Mouse (Mus musculus): ENCODE results near the gene Upk3bl. TPM values are rescaled to one million over a fixed set of nuclear protein-coding genes. Genes with fewer than 3 reads are reported as not detected.

The Upk3bl gene
- total and polyA plus RNA-seq, 3 experiments, result not detected

GRCm38 (mm10) chr5:136041260-136041659 is 13.0 kb upstream of the Upk3bl start:
- TF ChIP-seq GABPA (IDR thresholded peaks at IDR 0.05; ENCODE audit: low read depth, low read length) (no peak), JUND (IDR thresholded peaks at IDR 0.05; ENCODE audit: low read depth, low read length) (no peak), E2F4 (IDR thresholded peaks at IDR 0.05; ENCODE audit: borderline replicate concordance, low read depth, low read length) (no peak)
- H3K79me2 ChIP-seq (ENCODE audit: control insufficient read depth, insufficient read depth, low read length, poor library complexity), result no peaks in the 10 kb centered on the region
- H3K9ac ChIP-seq (ENCODE audit: control insufficient read depth, low read depth, low read length, poor library complexity, severe bottlenecking), result no peak overlapping the region
- H3K36me3 ChIP-seq (ENCODE audit: control insufficient read depth in 1 of 2, insufficient read depth in 2 of 2, low read length in 2 of 2), result no peaks in the 10 kb centered on the region
- peak; percentile 39 for DNase-seq (ENCODE audit: low read depth, low spot score)
- H3K27me3 ChIP-seq (ENCODE audit: control insufficient read depth in 1 of 2, insufficient read depth in 2 of 2, low read length in 2 of 2), result no peaks in the 10 kb centered on the region
- H3K4me3 ChIP-seq (ENCODE audit: control insufficient read depth in 1 of 2, insufficient read depth in 1 of 2, low read depth in 2 of 2, low read length in 2 of 2), result no peak overlapping the region
- no peak overlapping the region for H3K27ac ChIP-seq (ENCODE audit: control insufficient read depth, low read depth, low read length)
- H3K4me1 ChIP-seq (ENCODE audit: control insufficient read depth in 1 of 2, insufficient read depth in 2 of 2, low read length in 2 of 2), result peaks cover 0 to 3% of the 10 kb centered on the region in 2 experiments; a peak in 3 of 4 replicates
- no peaks in the 10 kb centered on the region for H3K9me3 ChIP-seq (replicated peaks; ENCODE audit: insufficient read depth, low read length)

- no peak overlapping the region for H3K9ac ChIP-seq (ENCODE audit: control insufficient read depth, low read depth, low read length, poor library complexity, severe bottlenecking)
- no peak for DNase-seq (ENCODE audit: low read depth, low spot score)
- H3K9me3 ChIP-seq (replicated peaks; ENCODE audit: insufficient read depth, low read length), result no peaks in the 10 kb centered on the region
- no peaks in the 10 kb centered on the region for H3K36me3 ChIP-seq (ENCODE audit: control insufficient read depth in 1 of 2, insufficient read depth in 2 of 2, low read length in 2 of 2)
- H3K27ac ChIP-seq (ENCODE audit: control insufficient read depth, low read depth, low read length), result no peak overlapping the region
- H3K4me3 ChIP-seq (ENCODE audit: control insufficient read depth in 1 of 2, insufficient read depth in 1 of 2, low read depth in 2 of 2, low read length in 2 of 2), result no peak overlapping the region
- TF ChIP-seq NRF1 (IDR thresholded peaks at IDR 0.05; ENCODE audit: insufficient read depth, low read depth, low read length, poor library complexity, severe bottlenecking) (no peak), POLR2A (IDR thresholded peaks at IDR 0.05; ENCODE audit: control insufficient read depth in 1 of 2, insufficient read depth in 1 of 2, low read depth in 1 of 2, low read length in 2 of 2, poor library complexity in 1 of 2) (no peak), CHD1 (IDR thresholded peaks at IDR 0.05; ENCODE audit: low read depth, low read length) (no peak), KAT2A (conservative IDR thresholded peaks at IDR 0.05; ENCODE audit: low read depth, low read length) (no peak), MXI1 (IDR thresholded peaks at IDR 0.05; ENCODE audit: low read depth, low read length) (no peak)
- peaks cover 0 to 3% of the 10 kb centered on the region in 2 experiments; a peak in 3 of 4 replicates for H3K4me1 ChIP-seq (ENCODE audit: control insufficient read depth in 1 of 2, insufficient read depth in 2 of 2, low read length in 2 of 2)
- no peaks in the 10 kb centered on the region for H3K79me2 ChIP-seq (ENCODE audit: control insufficient read depth, insufficient read depth, low read length, poor library complexity)
- H3K27me3 ChIP-seq (ENCODE audit: control insufficient read depth in 1 of 2, insufficient read depth in 2 of 2, low read length in 2 of 2), result no peaks in the 10 kb centered on the region
These were observed 12.6 kb upstream of the Upk3bl start for GRCm38 (mm10) chr5:136041666-136042065.

GRCm38 (mm10) chr5:136044865-136045264 is 9.4 kb upstream of the Upk3bl start:
- Histone ChIP-seq H3K4me1 (ENCODE audit: control insufficient read depth in 1 of 2, insufficient read depth in 2 of 2, low read length in 2 of 2) (peaks cover 0 to 3% of the 10 kb centered on the region in 2 experiments; a peak in 2 of 4 replicates), H3K36me3 (ENCODE audit: control insufficient read depth in 1 of 2, insufficient read depth in 2 of 2, low read length in 2 of 2) (no peaks in the 10 kb centered on the region), H3K79me2 (ENCODE audit: control insufficient read depth, insufficient read depth, low read length, poor library complexity) (no peaks in the 10 kb centered on the region), H3K27ac (ENCODE audit: control insufficient read depth, low read depth, low read length) (no peak overlapping the region), H3K9me3 (replicated peaks; ENCODE audit: insufficient read depth, low read length) (no peaks in the 10 kb centered on the region), H3K27me3 (ENCODE audit: control insufficient read depth in 1 of 2, insufficient read depth in 2 of 2, low read length in 2 of 2) (no peaks in the 10 kb centered on the region), H3K9ac (ENCODE audit: control insufficient read depth, low read depth, low read length, poor library complexity, severe bottlenecking) (no peak overlapping the region), H3K4me3 (ENCODE audit: control insufficient read depth in 1 of 2, insufficient read depth in 1 of 2, low read depth in 2 of 2, low read length in 2 of 2) (no peak overlapping the region)
- DNase-seq (ENCODE audit: low read depth, low spot score), result peak; percentile 18
- peak; percentile 61 to 72 (median 61) for TF ChIP-seq CTCF (IDR thresholded peaks at IDR 0.05 in 2 of 3, conservative IDR thresholded peaks at IDR 0.05 in 1 of 3; ENCODE audit: control insufficient read depth in 1 of 3, insufficient read depth in 1 of 3, low read depth in 2 of 3, low read length in 3 of 3, poor library complexity in 1 of 3, severe bottlenecking in 1 of 3)
- no peak for TF ChIP-seq ETS1 (IDR thresholded peaks at IDR 0.05; ENCODE audit: low read depth, low read length)

Data from MEL (cell line).